Mouse (Mus musculus) right cerebral cortex, adult 18-20 months (tissue): ENCODE measurements around the gene Nr2e1.

Experiments
- DNase-seq: peaks from one replicate; pipeline ENCODE4 v3.0.0; 2022; ENCODE audit warnings: mixed read lengths

Nr2e1 gene

DNA sequence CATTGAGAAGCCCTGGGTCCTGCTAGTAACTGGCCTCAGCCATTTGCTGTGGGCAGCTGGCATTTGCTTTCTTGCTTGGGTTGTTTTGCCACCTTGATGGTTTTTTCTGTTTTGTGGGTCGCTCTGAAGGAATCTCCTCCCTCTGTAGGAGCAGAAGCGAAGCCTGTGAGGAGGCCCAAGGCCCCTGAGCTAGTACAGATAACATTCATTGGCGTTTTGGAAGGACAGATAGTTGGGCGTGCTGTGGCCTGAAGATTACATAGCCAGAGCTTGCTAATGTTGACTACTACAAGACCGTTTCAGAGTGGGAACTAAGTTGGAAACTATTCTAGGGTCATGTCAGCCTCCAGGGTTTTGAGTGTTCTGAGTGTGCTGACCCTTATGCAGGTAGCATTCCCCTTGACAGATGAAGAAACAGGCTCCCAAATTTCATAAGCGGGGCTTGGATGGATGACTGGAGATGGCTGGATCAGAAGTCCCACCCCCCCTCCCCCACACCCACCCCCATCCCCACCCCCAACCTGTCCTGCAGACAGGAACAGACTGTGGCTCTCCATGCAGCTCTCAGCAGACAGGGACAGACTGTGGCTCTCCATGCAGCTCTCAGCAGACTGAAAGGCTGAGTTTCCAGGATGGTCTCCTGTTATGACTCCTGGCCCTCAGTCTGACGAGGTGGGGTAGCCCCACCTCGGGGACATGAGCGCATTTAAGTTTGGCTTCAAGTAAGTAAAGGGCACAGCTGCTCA is 45.7 kb downstream of the Nr2e1 start:
- no peak for DNase-seq

DNA sequence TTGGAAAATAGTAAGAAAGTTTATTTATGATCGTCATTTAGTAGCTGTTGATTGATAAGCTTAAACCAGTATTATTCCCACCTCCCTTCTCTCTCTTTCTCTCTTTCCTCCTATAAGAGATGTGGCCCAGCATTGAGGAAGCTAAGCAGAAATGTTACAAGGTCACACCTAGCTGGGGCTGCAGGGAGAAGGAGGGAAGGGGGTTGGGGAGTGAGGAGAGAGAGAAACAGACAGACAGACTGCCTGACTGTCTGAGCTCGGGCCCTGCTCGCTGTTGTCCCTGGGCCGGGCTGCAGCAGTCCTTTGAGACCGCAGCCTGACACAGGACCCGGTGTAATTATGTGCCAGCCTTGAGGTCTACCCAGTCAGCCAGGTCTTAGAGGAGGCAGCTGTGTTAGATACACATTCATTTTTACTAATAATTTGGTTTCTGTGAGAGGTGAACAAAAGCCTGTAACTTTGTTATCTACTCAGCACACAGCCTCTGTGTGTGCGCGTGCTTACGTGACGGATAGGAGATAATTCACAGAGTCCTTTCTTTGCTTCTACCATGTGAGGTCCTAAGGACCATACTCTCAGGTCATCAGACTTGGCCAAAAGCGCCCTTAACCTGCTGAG is 49.5 kb downstream of the Nr2e1 start:
- no peak for DNase-seq

DNA sequence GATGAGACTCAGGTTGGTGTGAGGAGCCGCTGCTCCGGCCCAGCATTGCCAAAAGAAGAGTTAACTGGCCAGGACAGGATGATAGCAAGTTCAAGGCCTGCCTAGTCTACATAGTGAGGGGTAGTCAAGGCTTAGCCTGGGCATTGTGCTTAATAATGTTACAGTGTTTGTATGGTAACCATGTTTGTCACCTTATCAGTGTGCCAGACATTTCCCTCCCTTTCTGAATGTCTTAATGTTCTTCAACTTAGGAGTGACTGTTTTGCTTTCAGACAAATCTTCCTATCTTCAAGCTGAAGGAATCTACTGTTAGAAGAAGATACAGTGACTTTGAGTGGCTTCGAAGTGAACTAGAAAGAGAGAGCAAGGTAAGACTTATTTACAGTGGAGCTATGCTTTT is 57.8 kb downstream of the Nr2e1 start:
- no peak for DNase-seq

DNA sequence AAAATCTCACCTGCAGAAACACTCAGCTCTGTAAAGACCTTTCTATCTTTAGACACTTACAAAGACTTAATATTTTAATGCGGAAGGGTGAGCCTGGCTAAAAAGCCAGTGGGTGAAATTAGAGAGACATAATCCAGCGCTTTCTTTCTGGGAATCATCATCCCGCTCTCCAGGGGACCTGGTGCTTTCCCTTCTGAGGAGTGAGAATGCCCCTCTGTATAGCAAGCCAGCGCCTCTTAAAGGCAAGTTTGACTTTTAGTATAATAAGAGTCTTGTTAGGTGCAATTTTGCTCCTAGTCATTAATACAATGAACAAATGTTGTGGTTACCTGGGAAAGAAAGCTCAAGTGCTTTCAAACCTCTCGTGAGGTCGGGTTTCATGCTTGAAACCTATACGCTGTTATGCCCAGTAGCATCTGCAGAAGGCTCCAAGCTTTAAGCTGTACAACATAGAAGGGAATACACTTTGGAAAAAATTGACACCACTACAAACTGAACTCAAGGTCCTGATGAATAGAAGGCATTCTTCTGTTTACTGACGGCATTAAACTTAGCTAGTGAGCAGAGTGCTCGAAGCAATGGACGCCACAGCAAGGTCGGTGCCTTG is 59.8 kb downstream of the Nr2e1 start:
- DNase-seq: no peak

DNA sequence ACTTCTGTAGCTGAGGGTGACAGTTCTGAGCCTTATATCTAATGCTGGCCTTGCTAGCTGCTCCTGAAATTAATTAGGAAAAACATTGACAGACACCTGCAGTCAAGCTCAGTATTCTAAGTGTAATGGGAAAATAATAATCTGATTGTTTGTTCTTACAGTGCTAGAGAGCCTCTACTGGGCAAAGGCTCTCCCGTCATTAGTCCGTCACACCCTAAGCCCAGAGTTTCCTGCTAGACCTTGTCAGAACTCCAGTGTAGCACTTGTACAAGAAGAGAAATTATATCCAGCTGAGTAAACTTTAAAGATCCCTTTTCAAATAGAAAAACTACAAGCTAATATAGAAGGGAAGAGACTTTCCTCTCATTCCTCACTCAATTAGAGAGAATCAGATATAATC is 60.5 kb downstream of the Nr2e1 start:
- DNase-seq: no peak

DNA sequence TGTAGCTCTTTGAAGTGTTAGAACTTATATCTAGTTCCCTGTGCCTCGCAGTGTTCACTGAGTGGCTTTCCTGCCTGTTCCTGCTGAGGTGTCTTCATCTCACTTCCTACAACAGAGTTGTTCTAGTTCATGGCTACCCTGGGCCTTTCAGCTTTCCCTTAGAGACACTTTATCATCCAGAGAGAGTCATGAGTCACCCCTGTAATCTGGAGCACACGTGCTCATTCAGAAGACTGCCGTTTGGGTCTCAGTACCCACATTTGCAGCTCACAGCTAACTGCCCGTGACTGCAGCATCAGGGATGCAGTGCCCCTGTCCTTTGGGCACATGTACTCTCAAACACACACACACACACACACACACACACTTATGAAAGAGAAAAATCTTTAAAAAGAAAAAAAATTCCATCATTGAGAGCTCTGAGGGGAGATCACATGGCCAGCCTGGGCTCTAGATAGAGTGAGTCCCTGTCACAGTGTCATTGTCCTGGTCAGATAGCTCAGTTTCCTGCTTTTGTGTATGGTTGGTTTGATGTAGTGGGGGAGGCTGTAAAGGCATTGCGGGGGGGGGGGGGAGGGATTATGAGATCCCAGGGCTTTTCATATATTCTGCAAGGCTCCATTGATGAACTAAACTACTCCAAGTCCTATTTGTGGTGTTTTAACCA is 62.0 kb downstream of the Nr2e1 start:
- DNase-seq: no peak

DNA sequence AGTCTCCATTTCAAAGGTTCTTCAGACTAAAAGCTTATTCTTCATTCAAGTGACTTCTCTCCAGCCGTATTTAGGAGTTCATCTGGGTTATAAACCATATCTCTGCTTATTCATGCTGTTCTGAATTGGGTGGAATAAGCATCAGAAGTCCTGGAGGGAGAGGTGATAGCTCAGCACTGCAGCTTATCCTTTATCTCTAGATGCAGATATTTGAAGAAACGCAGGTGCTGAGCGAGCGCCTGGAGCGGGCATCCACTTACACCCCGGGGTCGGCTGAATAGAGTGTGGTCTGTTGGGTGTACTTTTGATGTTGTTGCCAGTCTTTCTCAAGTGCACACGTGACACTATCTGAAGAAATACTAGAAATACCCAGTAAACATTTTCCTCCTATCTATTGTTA is 65.1 kb downstream of the Nr2e1 start:
- DNase-seq: no peak

DNA sequence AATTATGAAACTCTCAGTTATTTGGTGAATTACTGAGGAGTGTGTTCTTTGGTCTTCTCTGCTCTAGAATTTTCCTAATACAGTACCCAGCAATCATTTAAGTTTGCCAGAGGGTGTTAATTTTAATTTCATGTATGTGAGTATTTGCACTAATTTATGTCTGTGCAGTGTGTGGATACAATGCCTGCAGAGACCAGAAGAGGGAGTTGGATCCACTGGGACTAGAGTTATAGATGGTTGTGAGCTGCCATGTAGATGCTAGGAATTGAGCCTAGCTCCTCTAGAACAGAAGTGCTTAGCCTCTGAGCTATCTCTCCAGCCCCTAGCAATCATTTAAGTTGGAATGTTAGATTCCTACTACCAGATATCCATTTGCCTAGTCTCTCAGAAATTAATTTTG is 69.3 kb downstream of the Nr2e1 start:
- DNase-seq: no peak
